Mouse (Mus musculus) naive thymus-derived CD4-positive, alpha-beta T cell, adult 2 months (primary cell): ENCODE results near the gene Cpeb3.
"Not testable (repeated sequence)": the region's sequence is repeated elsewhere in the genome, so short reads cannot be mapped to it uniquely, and the experiment has no call there.

Experiments
- DNase-seq: peaks from one replicate; pipeline ENCODE4 v3.0.0-alpha.2; 2011; ENCODE audit warnings: low read depth

Gene Cpeb3

GRCm38 (mm10) chr19:37208176-37208755 lies at the start of gene Cpeb3:
TSS of gene Cpeb3 (minus strand) at chr19:37208601.
- peak; percentile 34 for DNase-seq

DNA sequence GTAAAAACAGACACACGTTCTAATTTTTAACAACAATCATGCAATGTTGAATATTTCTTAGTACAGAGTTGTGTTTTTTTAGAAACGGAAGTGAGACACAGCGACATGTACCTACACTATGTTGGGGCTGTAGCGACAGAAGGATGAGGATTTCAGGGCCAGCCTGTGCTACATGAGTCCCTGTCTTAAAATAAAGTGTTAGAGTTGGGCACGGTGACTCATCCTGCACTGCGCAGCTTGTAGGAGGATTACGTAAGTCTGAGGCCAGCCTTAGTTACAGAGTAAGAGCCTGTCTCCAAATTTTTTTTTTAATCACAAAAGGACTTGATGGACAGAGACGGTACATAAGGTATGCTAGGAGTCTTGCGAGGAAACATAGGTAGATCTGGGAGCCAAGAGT lies 46.9 kb upstream of the Cpeb3 start:
- no peak for DNase-seq

DNA sequence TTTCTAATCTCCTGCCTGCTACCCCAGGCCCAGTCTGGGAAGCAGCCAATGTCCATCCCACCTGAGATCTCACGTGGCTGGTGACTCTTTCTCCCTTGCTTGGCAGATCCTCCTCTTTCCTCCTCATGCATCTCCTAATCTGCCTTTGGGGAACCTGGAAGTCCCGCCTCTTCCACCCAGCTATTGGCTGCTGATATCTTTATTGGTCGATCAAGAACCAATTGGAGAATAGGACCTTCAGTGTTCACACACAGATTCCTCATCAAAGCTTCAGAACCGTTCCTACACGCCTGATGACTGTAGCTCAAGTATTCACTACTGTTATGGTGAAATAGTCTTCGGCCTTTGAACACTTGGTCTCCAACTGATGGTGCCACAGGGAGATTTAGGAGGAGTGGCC lies 43.7 kb upstream of the Cpeb3 start:
- no peak for DNase-seq

GRCm38 (mm10) chr19:37248199-37248598 lies 39.8 kb upstream of the Cpeb3 start:
- no peak for DNase-seq

GRCm38 (mm10) chr19:37246859-37247258 lies 38.5 kb upstream of the Cpeb3 start:
- DNase-seq, result no peak

- DNase-seq, result no peak
These were observed 34.3 kb upstream of the Cpeb3 start for GRCm38 (mm10) chr19:37242707-37243106.

DNA sequence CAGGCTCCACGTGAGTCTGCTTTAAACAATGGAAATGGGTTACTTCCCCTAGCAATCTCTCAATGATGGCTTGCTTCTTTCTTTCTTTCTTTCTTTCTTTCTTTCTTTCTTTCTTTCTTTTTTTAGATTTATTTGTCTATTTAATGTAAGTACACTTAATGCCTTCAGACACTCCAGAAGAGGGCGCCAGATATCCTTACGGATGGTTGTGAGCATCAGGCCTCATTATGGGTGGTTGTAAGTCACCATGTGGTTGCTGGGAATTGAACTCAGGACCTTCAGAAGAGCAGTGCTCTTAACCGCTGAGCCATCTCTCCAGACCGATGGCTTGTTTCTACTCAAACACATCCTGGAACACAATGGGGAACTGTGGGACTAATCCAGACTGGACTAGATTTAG lies 32.8 kb upstream of the Cpeb3 start:
- peak; percentile 23 for DNase-seq

- peak; percentile 12 for DNase-seq
These were observed 30.7 kb upstream of the Cpeb3 start for GRCm38 (mm10) chr19:37239096-37239495.

DNA sequence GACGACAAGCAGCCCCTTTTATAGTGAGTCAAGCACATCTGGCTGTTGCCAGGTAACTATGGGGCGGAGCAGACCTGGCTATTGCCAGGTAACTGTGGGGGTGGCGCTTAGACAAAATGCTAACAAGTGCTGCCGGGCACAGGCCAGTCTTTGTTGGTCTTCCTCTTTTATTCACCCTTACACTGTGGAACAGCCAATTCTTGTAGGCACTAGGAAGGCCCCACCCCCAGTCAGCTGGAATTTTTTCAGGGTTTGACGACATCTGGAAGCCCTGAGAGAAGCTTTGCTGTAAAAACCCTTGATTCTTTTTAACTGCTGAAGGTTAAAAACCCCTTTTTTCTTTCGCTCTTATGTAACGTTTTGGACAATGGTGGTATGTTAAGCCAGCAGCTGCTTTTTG lies 30.2 kb upstream of the Cpeb3 start:
- DNase-seq, result no peak

DNA sequence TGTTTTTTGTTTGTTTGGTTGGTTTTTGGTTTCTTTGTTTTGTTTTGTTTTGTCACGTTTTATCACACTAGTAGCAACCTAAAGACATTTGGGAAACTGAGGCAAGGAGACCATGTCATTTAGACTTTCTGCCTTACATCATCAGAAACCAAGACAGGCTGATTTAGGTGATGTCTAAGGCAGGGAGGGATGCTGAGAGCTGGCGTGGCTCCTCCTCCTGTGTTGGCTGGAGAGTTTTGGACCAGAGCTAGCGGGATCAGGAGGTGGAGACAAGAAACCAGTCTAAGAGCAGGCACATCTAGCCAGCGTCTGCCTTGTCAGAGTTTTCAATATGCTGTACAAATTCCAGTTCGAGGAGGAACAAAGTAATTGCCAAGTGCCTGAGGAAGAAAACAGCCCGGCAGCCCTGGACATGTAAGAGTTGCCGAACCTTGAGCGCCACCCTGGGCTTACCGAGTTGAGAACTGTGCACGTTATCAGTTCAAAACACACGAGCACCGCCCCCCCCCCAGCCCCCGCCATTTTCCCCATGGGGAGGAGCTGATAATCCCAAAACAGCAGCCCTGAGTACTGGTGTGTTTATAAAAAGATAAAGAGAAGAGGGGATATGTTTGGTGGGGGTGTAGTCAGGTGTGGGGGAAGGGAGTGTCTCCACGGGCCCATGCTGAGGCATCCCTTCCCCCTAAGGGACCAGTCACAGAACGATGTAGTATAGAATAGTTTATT lies 29.5 kb upstream of the Cpeb3 start:
- no peak for DNase-seq

- DNase-seq, result no peak
These were observed 28.9 kb upstream of the Cpeb3 start for GRCm38 (mm10) chr19:37237306-37237705.

DNA sequence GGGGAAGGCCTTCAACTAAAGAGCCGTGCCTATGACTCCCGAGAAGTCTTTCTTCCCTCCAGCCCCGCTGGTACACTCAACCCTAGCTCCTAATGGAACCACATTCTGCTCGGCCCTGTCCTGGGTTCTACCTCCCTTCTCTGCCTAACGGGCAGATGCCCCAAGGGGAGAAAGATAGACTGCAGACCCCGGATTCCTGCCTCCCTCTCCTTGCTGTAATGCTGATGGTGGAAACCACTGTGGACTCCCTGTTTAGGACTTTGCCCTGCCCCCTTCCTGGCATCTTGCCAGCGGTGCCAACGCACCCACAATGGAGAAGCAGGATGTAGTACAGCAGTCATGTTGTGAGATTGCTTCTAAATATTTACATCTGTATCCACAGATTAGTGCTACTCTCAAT lies 27.4 kb upstream of the Cpeb3 start:
- no peak for DNase-seq

- no peak for DNase-seq
These were observed 25.4 kb upstream of the Cpeb3 start for GRCm38 (mm10) chr19:37233561-37234539.

DNA sequence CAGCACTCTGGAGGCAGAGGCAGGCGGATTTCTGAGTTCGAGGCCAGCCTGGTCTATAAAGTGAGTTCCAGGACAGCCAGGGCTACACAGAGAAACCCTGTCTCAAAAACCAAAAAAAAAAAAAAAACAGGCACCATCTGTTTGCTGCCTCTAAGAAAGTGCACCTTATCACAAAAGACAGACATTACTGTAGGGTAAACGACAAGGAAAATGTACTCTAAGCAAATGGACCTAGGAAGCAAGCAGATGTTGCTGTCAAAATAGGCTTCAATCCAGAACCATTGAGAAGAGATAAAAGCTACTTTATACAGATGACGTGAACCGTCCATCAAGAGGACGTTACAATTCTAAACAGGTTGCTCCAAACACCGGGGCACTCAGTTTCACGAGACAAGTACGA lies 24.2 kb upstream of the Cpeb3 start:
- not testable (repeated sequence) for DNase-seq

DNA sequence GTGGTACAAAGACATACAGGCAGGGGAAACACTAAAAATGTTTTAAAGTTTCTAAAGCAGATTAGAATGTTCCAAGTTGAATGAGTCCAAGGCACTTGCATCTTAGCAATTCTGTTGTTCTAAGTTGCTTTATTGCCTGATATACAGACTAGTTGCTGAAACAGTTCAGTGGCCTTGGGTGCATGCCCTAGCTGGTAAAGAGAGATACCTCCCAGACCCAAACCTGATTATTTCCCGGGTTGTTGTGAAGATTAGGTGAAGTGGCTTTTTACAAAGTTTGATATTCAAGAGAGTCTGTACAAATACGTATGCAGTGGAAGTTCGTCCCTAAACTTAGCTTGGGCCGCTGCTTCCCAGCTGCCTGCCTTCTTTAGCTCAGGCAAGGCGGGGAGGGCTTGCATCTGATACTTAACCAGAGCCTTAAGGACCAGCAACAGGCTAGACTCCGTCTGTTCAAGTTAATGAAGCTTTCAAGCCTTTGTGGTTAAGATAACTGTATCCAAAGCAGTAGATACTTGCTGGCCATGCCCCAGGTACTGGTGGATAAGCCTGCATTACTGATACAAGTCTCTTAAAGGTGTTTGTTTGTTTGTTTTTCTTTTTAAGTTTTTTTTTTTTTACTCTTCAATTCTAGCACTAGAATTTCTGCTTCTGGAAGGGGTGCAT lies 16.9 kb upstream of the Cpeb3 start:
- no peak for DNase-seq

- no peak for DNase-seq
These were observed 6.3 kb upstream of the Cpeb3 start for GRCm38 (mm10) chr19:37214711-37215110.

DNA sequence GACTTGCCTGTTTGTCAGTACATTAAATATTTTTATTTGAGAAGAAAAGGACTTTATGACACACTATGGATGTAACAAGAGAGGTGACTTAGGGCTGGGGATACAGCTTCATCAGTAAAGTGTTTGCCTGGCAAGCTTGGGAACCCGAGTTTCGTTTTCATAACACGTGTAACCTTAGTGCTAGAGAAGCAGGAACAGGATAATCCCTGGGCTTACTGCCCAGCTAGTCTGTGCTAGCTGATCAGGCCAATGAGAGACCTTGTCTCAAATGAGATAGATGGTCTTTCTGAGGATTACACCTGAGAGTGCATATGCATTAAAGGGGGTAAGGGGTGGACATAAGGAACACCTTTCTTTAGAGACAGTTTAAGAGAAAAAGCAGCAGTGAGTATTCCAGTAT lies 3.0 kb upstream of the Cpeb3 start:
- no peak for DNase-seq

DNA sequence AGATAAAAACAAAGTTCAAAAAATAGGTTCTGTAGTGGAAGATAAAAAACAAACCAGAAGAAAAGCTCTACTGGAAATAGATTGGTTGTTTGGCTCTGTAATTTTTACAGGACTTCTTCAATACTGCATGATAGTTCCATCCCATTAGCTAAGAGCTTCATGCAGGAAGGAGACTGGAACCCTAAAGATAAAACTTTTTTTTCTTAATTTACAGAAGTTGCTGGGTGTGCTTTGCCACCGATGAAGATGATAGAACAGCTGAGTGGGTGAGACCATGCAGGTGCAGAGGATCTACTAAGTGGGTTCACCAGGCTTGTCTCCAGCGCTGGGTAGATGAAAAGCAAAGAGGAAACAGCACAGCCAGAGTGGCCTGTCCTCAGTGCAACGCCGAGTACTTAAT lies 2.1 kb upstream of the Cpeb3 start:
- no peak for DNase-seq

DNA sequence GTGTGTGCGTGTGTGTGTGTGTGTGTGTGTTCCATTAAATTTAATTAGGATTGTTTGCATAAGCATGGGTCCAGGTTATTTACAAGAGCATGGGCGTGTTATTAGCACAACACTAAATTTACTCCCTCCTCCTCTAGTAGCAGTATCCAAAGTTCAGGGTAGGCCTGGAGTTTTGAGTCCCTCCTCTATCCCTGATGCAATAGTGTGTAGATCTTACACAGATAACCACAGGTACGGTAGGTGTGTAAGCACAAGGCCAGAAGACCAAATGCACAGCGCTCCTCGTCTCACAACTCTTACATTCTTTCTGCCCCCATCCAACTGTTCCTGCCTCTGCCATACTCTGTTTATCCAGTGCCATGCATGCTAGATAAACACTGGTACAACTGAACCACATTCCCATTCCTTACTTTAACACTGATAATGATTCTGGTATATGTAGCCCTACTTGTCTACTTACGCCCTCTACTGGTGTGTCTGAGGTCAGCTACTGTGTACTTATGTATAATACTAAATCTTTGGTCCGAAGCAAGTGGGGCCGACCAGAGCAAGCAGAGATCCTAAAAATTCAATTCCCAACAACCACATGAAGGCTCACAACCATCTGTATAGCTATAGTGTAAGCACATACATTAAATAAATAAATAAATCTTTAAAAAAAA lies 1.2 kb upstream of the Cpeb3 start:
- DNase-seq, result peak; percentile 24

DNA sequence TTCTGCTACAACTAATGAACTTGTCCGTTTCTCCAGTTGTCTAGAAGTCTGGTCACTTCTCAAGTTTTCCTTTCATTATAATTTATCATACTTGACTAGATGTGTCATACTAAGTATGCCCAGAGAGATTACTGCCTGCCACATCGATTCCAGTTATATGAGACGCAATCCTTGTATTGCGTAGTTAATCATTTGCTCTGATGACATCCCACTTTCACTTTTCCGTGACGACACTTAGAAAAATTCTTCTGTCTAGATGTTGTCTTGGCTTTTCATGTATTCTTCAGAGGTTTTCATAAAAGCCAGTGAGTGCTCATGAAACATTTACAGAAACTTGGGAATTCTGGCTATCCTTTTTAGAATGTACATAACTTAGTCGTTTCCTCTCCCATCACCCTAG lies 585 bp upstream of the Cpeb3 start:
- peak; percentile 12 for DNase-seq

GRCm38 (mm10) chr19:37207303-37208175 lies 862 bp downstream of the Cpeb3 start, which contains the start of gene March5:
TSS of gene March5 (plus strand) at chr19:37207543.
- DNase-seq, result peak; percentile 84
